Mouse (Mus musculus) heart, postnatal 0 days (tissue): ENCODE results near the gene Asic2.

Experiments used
- CTCF ChIP-seq: IDR thresholded peaks from 2 replicates; pipeline ENCODE4 v1.5.1; 2016; ENCODE audit warnings: antibody characterized with exemption, control low read depth, low read depth
- EP300 ChIP-seq: IDR thresholded peaks from 2 replicates; pipeline ENCODE4 v1.6.1; 2016; ENCODE audit warnings: antibody characterized with exemption, low read depth

GRCm38 (mm10) chr11:81374003-81374710 lies 594.1 kb downstream of the Asic2 start:
- TF ChIP-seq CTCF (no peak), EP300 (no peak)
